Mouse (Mus musculus): Measurements from ENCODE around the gene Oit1.

The Oit1 gene

GRCm38 (mm10) chr14:8335947-8336346 lies 42.6 kb downstream of the Oit1 start:
- DNase-seq (ENCODE audit: low spot score) = peak; percentile 15

DNA sequence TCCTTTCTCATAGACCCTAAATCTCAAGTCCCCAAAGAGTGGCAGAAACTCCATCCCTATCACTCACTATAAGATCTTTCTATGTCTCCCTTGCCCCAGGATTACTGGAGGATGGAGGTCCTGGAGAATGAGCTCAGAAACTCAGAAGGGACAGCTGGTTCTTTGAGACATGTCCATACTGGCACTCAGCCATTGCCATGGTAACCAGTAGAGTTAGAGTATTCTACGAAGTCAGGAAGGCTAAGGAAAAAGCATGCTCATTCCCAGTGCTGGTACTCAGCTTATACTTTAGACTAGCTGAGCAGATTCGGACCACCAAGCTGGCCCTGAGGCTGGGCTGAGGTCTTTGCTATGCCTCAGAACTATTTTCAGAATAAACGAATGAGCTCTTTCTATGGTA lies 44.0 kb downstream of the Oit1 start:
- no peak for DNase-seq (ENCODE audit: low spot score)

DNA sequence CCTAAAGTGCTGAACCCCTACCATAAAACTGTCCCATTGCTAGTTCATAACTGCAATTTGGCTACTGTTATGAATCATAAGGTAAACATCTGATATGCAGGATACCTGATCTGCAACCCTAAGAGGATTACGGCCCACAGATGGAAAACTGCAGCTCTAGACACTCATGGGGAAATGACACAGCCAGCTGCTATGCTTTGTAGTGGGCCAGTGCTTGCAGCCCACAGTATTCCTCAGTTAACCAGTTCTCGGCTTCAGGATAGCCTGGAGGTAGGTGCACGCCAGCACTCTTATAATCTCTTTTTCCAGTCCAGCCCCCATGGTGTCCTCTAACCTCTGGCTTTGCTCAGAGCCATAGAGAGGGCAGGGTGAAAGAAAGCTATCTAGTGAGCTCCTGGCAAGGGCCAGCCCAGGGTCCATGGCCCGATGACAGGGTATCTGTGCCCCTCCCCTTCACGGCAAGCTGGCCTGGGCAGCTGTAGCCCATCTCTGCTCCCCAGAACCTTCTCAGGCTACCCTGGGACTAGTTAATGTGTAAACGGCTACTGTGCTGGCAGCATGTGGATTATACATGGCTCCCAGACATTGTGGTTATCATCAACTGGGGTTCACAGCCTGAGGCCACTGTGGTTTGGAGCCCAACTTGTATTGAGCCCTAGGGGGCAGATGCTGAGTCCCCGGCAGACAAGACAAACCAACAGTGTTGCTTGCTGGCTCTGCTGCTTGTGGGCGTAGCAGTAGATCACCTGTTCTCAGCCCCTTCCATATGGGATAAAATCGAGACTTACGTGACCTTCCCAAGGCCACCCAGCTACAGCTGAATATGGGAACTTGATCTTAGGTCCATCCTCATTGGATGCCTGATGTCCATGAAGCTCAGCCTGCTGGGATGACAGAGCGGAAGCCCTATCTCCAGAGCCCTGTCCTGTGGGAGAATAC lies 46.0 kb downstream of the Oit1 start:
- no peak for DNase-seq (ENCODE audit: low spot score)

DNA sequence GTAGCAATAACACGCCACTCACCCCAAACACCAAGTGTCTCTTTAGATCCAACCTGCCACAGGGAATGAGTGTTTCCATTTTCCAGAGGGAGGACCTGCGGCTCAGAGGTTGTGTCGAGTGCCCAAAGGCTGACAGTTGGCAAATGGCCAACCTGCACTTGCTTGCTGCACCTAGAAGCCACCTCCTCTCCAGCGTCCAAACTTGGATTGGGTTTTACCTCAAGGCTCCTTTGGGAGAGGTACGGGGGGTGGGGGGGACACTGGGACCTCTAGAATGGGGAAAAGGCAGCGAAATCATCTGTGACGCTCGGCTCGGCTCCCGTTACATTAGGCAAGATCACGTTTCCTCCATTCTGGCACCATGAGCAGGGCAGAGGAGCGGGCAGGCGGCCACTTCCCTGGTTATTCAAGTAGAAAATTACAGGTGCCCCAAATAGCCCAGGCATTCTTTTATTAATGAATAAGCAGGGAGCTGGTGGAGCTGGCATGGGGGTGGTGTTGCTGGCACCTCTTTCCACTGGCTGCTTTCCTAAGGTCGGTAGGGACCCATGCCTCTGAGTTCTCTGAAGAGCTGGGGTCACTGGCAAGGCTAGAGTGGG lies 47.1 kb downstream of the Oit1 start:
- no peak for DNase-seq (ENCODE audit: low spot score)

DNA sequence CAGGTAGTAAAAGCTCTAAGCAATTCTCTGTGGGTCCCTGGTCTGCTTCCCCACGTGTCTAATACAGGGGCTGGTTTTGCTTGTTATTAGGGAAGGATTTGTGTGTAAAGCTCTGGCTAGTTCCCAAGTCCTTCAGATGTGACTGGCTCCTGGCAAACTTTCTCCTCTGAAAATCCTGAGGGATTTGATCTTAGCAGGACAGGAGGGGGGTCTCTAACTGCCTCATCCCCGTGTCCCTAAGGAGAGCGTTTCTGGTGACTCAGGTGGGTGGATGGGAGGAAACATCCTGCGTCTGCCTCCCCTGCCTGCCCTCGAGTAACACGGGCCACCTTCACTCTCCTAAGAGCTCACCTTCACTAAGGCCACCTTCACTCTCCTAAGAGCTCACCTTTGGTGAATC lies 48.2 kb downstream of the Oit1 start:
- DNase-seq (ENCODE audit: low spot score) = no peak

GRCm38 (mm10) chr14:8329552-8329951 lies 49.0 kb downstream of the Oit1 start:
- no peak for DNase-seq (ENCODE audit: low spot score)

- peak; percentile 7 for DNase-seq (ENCODE audit: low spot score)
Measured at GRCm38 (mm10) chr14:8327371-8327770, 51.2 kb downstream of the Oit1 start.

DNA sequence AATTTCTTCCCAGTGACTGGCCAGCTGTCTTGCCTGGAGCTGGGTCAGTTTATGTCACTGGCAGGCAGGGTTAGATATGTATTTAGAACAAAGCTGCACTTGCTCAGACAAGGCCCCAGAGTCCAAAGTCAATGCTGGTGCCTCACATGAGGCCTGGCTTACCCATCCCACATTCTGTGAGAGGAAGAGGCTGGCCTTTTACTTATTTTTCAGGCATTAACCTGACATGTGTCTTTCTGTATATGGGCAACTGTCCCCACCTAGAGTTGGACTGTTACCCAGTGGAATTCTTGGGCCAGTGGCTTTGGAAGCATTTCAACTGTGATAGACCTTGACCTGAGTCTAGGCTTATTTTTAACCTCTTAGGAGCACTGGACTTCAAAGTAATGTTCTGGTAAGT lies 51.6 kb downstream of the Oit1 start:
- DNase-seq (ENCODE audit: low spot score) = peak; percentile 12

DNA sequence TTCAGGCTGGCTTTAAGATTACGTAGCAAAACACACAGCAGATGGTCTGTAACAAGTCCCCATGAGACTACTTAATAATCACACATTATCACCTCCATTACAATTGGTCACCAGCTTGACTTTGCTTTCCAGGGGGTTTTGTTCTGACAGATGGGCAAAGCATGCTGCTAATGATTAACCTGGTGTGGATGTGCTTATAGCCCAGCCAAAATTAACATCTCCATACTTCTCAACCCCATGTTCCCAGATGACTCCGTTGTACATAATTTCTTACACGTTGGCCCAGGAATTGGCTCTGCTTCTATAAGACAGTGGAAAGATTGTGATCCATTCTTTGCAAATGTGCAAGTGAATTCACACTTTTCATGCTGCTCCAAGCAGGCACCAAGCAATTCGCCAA lies 52.8 kb downstream of the Oit1 start:
- no peak for DNase-seq (ENCODE audit: low spot score)

DNA sequence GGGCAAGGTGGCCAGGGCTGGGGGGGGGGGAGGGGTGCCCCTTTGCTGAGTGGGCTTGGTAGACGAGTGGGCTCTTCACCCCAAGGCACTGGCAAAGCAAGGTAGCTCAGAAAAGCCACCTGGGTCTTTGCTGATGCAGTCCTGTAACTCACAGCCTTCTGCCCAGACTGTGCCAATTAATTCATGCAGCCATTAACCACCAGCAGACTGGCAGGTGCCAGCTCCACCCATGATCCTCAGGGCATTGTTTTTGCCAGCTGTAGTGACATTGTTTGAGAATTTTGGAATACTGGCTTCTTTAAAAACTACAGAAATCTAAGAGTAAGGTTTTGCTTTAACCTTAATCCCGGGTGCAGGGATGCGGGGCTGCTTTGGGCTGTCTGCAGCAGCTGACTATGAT lies 58.0 kb downstream of the Oit1 start:
- no peak for DNase-seq (ENCODE audit: low spot score)

DNA sequence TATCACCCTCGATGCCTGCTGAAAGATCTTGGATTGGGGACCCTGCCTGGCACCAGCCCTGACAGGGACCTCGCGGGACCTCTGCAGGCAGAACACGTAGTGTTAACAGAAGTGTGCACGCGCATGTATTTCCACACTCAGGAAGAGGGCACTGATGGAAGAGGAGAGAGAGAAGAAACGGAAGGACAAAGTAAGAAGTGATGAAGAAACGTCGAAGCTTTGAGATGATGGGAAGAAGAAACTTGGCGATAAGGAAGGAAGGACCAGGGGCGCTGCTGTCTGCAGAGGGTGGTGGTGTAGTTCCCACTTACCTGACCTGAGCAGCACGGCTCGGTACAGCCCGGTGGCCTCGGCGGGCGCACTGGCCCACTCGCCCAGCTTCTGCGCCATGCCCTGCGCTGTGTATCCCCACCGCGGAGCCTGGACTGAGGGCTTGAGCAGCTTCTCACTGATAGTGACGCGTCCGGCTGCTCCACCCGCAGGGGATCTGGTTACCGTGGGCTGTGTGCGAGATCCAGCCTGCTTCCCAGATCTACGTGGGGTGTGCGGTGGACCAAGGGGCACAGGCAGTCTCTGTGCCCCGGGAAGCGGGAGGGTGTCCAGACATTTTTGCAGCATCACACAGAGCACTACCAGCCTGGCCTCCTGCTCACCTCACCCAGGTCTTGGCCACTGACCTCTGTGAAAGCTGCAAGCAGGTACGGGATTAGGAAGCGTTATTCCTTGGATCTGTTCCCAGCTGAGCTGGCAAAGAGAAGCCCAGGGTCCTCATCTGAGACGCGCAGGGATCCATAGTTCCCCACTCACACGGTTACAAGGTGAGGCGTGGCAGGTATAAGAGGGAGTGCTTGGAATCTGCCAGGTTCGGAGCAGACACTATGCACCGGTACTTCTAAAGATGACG lies 61.1 kb downstream of the Oit1 start, which contains the start of gene Fam107a:
Fam107a (minus strand) TSS at position 830 of the 904 bp plus-strand sequence.
- DNase-seq (ENCODE audit: low spot score) = no peak

DNA sequence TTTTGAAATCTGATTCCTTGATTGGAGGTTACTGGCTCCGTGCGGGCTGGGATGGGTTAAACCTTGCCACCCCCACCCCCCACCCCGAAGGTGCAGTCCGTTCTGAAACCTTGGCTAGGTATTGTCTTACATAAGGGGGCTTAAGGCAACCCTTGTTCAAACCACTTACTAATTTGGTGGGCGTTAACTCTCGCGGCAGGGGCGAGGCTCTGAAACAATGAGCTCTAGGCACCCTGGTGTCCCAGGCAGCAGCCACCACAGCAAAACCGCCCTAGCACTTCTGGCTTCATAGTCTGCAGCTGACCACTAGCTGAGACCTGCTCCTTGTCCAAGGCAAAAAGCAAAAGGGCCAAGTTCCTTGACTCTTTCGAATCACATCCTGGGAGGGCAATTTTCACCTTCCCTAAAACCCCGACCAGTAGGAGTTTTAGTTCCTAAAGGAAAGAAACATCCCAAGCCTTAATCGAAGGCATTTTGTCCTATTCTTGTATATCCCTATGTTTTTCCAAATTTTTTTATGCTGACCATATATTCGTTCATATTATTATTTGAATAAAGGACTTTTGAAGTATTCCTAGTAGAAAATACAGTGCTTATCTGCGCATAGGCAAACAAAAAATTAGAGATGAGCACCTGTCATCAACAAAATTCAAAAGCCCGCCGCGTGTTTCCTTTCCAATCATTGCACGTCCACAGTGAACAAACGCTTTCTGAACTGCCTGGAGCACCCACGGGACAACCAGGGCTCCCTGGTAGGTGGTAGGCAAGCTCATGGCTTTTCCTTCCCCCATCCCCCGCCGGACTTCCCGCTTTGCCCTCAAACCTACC lies 62.0 kb downstream of the Oit1 start:
- DNase-seq (ENCODE audit: low spot score) = no peak

DNA sequence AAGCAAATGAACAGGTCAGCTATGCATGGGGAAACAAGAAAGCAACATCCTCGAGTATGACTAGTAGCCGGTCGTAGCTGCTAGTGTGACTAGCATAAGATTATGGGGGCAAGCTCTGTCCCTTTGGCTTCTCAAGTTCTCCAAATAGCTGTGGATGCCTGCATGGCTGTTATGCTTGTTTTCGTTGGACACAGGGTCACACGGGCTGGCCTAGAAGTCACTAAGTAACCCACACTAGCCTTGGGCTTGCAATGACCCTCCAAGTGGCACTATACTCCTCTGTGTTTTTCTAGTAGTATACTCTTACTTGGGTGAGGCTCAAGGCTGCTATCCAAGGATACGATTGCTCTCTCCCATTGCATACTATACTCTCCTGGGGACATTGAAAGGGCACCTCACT lies 63.4 kb downstream of the Oit1 start:
- DNase-seq (ENCODE audit: low spot score) = no peak

DNA sequence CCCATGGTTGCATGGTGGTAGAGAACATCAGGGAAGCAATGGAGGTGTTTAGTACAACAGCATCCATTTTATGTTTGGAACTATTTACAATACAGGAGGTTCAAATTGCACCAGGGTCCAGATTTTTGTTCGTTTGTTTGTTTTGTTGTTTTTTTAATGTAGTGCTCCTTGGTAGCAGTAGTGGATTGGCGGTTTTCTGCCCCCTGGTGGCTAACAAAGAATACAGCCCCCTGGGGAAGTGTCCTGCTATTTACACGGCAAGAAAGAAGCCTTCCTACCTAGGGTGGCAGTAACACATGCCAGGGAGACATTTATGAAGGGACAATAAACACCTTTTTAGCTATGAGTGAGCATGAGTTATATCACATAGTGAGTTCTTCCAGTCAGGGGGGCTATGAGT lies 64.0 kb downstream of the Oit1 start:
- no peak for DNase-seq (ENCODE audit: low spot score)

GRCm38 (mm10) chr14:8313877-8314276 lies 64.7 kb downstream of the Oit1 start:
- no peak for DNase-seq (ENCODE audit: low spot score)

- DNase-seq (ENCODE audit: low spot score) = no peak
Measured at GRCm38 (mm10) chr14:8309621-8310141, 68.9 kb downstream of the Oit1 start.

GRCm38 (mm10) chr14:8308650-8309049 lies 69.9 kb downstream of the Oit1 start:
- no peak for DNase-seq (ENCODE audit: low spot score)

- no peak for DNase-seq (ENCODE audit: low spot score)
Measured at GRCm38 (mm10) chr14:8306884-8307283, 71.7 kb downstream of the Oit1 start.

DNA sequence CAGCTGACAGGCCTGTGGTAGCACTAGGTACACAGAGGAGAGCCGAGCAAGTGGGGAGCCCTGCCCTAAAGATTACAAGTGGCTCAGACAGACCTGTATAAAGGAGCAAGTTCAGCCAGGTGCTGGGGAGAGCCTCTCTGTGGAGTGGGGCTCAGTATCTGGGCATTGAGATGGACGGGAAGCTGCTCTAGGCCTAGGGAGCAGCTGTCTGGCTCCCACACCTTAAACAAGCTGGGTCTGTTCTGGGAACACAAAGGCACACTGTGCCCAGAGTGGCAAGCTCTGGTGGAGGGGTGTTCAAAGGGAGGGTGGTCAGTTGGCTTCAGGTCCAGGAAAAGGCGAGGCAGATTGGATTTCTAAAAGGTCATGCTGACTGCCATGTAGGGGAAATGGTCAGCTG lies 73.5 kb downstream of the Oit1 start:
- no peak for DNase-seq (ENCODE audit: low spot score)

- DNase-seq (ENCODE audit: low spot score) = no peak
Measured at GRCm38 (mm10) chr14:8304082-8304481, 74.5 kb downstream of the Oit1 start.

DNA sequence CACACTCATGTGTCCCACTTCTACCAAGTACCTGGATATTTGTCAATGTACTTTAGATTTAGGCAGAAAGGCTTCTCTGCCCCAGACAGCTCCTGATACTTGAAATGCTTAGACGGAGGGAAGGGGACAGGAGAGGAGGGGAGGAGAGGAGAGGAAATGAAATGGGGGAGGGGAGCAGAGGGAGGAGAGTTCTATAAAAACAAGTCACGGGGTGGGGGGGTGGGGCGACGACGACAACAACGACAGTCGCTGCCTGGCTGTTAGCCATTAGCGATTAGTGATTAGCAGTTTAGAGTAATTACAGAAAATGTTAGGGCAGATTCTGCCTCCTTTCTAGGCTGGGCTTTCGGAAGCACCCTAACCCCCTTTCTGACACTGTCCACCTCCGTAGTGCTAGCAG lies 75.9 kb downstream of the Oit1 start:
- no peak for DNase-seq (ENCODE audit: low spot score)
